Mouse (Mus musculus) heart, adult 2 months (tissue): Measurements from ENCODE around the gene Ranbp3. TPM values are rescaled to one million over a fixed set of nuclear protein-coding genes. Genes with fewer than 3 reads are reported as not detected.
"Not testable (repeated sequence)": the region's sequence is repeated elsewhere in the genome, so short reads cannot be mapped to it uniquely, and the experiment has no call there.

Source experiments
- DNase-seq, 2 experiments: peaks; one replicate each; pipeline ENCODE4 v3.0.0; 2021
- H3K27ac ChIP-seq: fragments of 200-600 bp; 2 replicates; pipeline ENCODE4 v1.8.1; 2022
- H3K27me3 ChIP-seq: fragments of 200-500 bp; 2 replicates; pipeline ENCODE4 v1.6.1; 2012; ENCODE audit warnings: mild to moderate bottlenecking, low read length, inconsistent platforms, mixed read lengths; ENCODE audit not compliant: control insufficient read depth, insufficient read depth
- H3K36me3 ChIP-seq: fragments of 200-500 bp; 2 replicates; pipeline ENCODE4 v1.6.1; 2012; ENCODE audit warnings: low read length, inconsistent platforms; ENCODE audit not compliant: control insufficient read depth, insufficient read depth
- H3K4me1 ChIP-seq: fragments of 200-500 bp; 2 replicates; pipeline ENCODE4 v1.6.1; 2011; ENCODE audit warnings: low read length; ENCODE audit not compliant: control insufficient read depth, insufficient read depth
- H3K4me3 ChIP-seq: fragments of 200-600 bp; 2 replicates; pipeline ENCODE4 v1.8.1; 2022
- H3K79me2 ChIP-seq: fragments of 200-500 bp; replicated peaks from 2 replicates; pipeline ENCODE4 v1.6.1; 2012; ENCODE audit warnings: mild to moderate bottlenecking, inconsistent platforms, low read length, moderate library complexity, mixed read lengths; ENCODE audit not compliant: control insufficient read depth, insufficient read depth
- H3K9ac ChIP-seq: fragments of 200-500 bp; 2 replicates; pipeline ENCODE4 v1.6.1; 2012; ENCODE audit warnings: low read depth, mild to moderate bottlenecking, control low read depth, inconsistent platforms, low read length, mixed read lengths
- CTCF ChIP-seq: fragments of 200-600 bp; IDR thresholded peaks from 2 replicates; pipeline ENCODE4 v1.8.1; 2022; ENCODE audit warnings: antibody characterized with exemption, mild to moderate bottlenecking, moderate library complexity
- EP300 ChIP-seq: fragments of 200-500 bp; IDR thresholded peaks from 2 replicates; pipeline ENCODE4 v1.6.1; 2011; ENCODE audit warnings: low read depth, low read length, control low read depth; ENCODE audit not compliant: insufficient read depth
- POLR2A ChIP-seq: fragments of 200-500 bp; IDR thresholded peaks from 2 replicates; pipeline ENCODE4 v1.6.1; 2011; ENCODE audit warnings: mild to moderate bottlenecking, low read depth, low read length, control low read depth; ENCODE audit not compliant: insufficient read depth
- WGBS: fragments of 180-500 bp; shearing (Covaris S2); methylation state at CpG from one replicate; pipeline ENCODE4 v1.1.7; 2018; 5-methylcytosine and 5-hydroxymethylcytosine counted together
- intact Hi-C: fragments of 180-260 bp; cut with DNase I; formaldehyde crosslinking; loops from one replicate; pipeline ENCODE4 v1.15.1; 2025
- long read RNA-seq: library from polyadenylated mRNA; stranded (forward); transcript quantifications from one replicate; pipeline ENCODE4 v2.0.0, GENCODE M21; 2021
- polyA plus RNA-seq: library from polyadenylated mRNA; depleted of rRNA; stranded (reverse); fragments of >200 nt; gene quantifications from 2 replicates; pipeline ENCODE4 v1.2.3, GENCODE M21; 2012; rRNA removed
- total RNA-seq, 2 experiments: library from RNA; stranded (reverse); gene quantifications; 2 replicates each; pipeline ENCODE4 v1.2.3; 2021

Ranbp3 gene
- total RNA-seq (10 to 100 TPM; 37.6 to 37.7 TPM), polyA plus RNA-seq (40.6 and 44.5 TPM in 2 replicates)
- long read RNA-seq, transcript Ranbp3-201 (16 exons, 2,373 nt) = major isoform, 34 of 48 reads
- long read RNA-seq, transcript Ranbp3-206 (17 exons, 2,567 nt) = minor isoform, 8 of 48 reads
- long read RNA-seq, partial matches to known transcripts = 2 of 48 reads
- long read RNA-seq, other reads (novel, unspliced or antisense) = 4 of 48 reads

- TF ChIP-seq CTCF = no peak
- peak; percentile 95 for TF ChIP-seq POLR2A
- 0 out of 2 replicates have a peak, but pooled peaks have one; percentile 43 for TF ChIP-seq EP300
Observed at GRCm38 (mm10) chr17:56672941-56673646, at the start of gene Ranbp3. Ranbp3 (plus strand) TSS chr17:56673294.

GRCm38 (mm10) chr17:56625495-56625894, 47.6 kb upstream of the Ranbp3 start:
- no peaks in the 10 kb centered on the region for H3K36me3 ChIP-seq
- H3K4me3 ChIP-seq = no peak overlapping the region
- H3K4me1 ChIP-seq = peaks cover 4% of the 10 kb centered on the region
- WGBS = 43% methylated on average over 3 of the region's 3 CpGs
- H3K9ac ChIP-seq = no peak overlapping the region
- intact Hi-C loops = loop anchor here (5.0 kb wide), 3 partner anchors 43 to 137 kb away; partner anchors contain the start of genes Dus3l, Ndufa11, Safb and Safb2
- no peak for DNase-seq
- TF ChIP-seq CTCF (no peak), POLR2A (no peak), EP300 (no peak)
- H3K27ac ChIP-seq = no peak overlapping the region
- H3K79me2 ChIP-seq = no peaks in the 10 kb centered on the region
- no peaks in the 10 kb centered on the region for H3K27me3 ChIP-seq

More at GRCm38 (mm10) chr17:56672941-56673646, at the start of gene Ranbp3:
- Histone ChIP-seq H3K27me3 (no peaks in the 10 kb centered on the region), H3K4me3 (peak within 1 kb of the TSS; percentile 88), H3K4me1 (peaks cover 8% of the 10 kb centered on the region), H3K79me2 (peaks cover 14% of the 10 kb centered on the region), H3K9ac (peak within 1 kb of the TSS; percentile 98), H3K36me3 (0 out of 2 replicates have a peak, but pooled peaks cover 2% of the 10 kb centered on the region), H3K27ac (peak within 1 kb of the TSS; percentile 94)
- WGBS = 1% methylated on average over 52 of the region's 66 CpGs
- DNase-seq = peak; percentile 99 to 100
- intact Hi-C loops = loop anchor here (2.0 to 5.0 kb wide), 3 partner anchors 44 to 89 kb away; partner anchors contain the start of genes Dus3l, Lonp1 and Ndufa11

GRCm38 (mm10) chr17:56626260-56626659, 46.8 kb upstream of the Ranbp3 start:
- H3K27ac ChIP-seq = peak overlapping the region; percentile 77
- peak overlapping the region; percentile 82 for H3K9ac ChIP-seq
- H3K79me2 ChIP-seq = no peaks in the 10 kb centered on the region
- peak overlapping the region; percentile 86 for H3K4me3 ChIP-seq
- peaks cover 4% of the 10 kb centered on the region for H3K4me1 ChIP-seq
- intact Hi-C loops = loop anchor here (2.0 to 5.0 kb wide), 4 partner anchors 44 to 136 kb away; partner anchors contain the start of genes Dus3l, Ndufa11, Ranbp3 and Safb
- no peaks in the 10 kb centered on the region for H3K27me3 ChIP-seq
- no peaks in the 10 kb centered on the region for H3K36me3 ChIP-seq
- WGBS = under 1% methylated on average over 23 of the region's 32 CpGs
- DNase-seq = no peak
- TF ChIP-seq EP300 = no peak
- no peak for TF ChIP-seq CTCF
- no peak for TF ChIP-seq POLR2A

DNA sequence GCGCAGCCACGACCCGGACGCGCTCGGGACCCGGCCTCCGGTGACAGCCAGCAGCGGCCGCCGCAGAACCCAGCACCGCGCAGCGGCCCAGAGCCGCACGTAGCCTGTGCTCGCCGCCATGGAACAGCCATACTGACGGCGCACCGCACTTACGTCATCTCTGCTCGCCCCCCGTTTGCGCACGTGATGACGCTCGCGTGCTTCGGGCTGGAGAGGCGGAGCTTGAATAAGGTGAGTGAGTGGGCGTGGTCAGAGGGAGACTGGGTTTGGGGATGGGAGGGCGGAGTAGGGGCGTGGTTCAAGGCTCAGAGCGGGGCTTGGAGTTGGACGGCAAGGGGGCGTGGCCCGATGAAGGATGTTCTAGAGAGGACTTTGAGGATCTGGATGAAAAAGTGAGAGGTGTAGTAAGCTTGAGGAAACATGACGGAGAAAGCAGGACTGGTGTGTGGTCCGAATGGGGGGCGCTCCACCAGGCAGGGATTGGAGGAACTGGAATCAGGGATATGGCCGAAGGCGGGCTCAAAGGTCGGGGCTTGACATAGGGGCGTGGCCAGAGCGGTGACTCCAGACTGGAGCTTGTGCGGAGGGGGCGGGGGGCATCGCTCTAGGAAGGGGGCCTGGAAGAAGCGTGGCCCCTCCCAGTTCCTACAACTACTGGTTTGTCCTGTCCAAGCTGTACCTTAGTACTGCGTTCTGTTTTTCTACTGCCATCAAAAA, 46.2 kb upstream of the Ranbp3 start, which contains the start of gene Lonp1:
Lonp1 (minus strand) TSS at position 134 of the 717 bp plus-strand sequence.
- peak; percentile 94 to 95 for DNase-seq
- no peaks in the 10 kb centered on the region for H3K79me2 ChIP-seq
- H3K9ac ChIP-seq = peak within 1 kb of the TSS; percentile 82
- peak within 1 kb of the TSS; percentile 77 for H3K27ac ChIP-seq
- WGBS = under 1% methylated on average over 50 of the region's 51 CpGs
- H3K4me1 ChIP-seq = peaks cover 4% of the 10 kb centered on the region
- H3K4me3 ChIP-seq = peak within 1 kb of the TSS; percentile 86
- intact Hi-C loops = loop anchor here (2.0 to 5.0 kb wide), 4 partner anchors 45 to 135 kb away; partner anchors contain the start of genes Dus3l, Ndufa11, Ranbp3 and Safb
- H3K27me3 ChIP-seq = no peaks in the 10 kb centered on the region
- H3K36me3 ChIP-seq = no peaks in the 10 kb centered on the region
- TF ChIP-seq EP300 = peak; percentile 64; the same call in 1 of the 2 replicates
- TF ChIP-seq POLR2A = peak; percentile 83
- no peak for TF ChIP-seq CTCF

- Histone ChIP-seq H3K4me3 (peak within 1 kb of the TSS; percentile 86), H3K27me3 (no peaks in the 10 kb centered on the region), H3K27ac (peak within 1 kb of the TSS; percentile 26; the same call in 1 of the 2 replicates), H3K4me1 (peaks cover 4% of the 10 kb centered on the region), H3K79me2 (no peaks in the 10 kb centered on the region), H3K9ac (no peak within 1 kb of the TSS), H3K36me3 (no peaks in the 10 kb centered on the region)
- WGBS = 16% methylated on average over 26 of the region's 26 CpGs
- TF ChIP-seq POLR2A = no peak
- DNase-seq = peak in 1 of 2 experiments; percentile 33
- intact Hi-C loops = loop anchor here (2.0 to 5.0 kb wide), 4 partner anchors 45 to 135 kb away; partner anchors contain the start of genes Dus3l, Ndufa11, Ranbp3 and Safb
Observed at GRCm38 (mm10) chr17:56627530-56628277, 45.4 kb upstream of the Ranbp3 start, which contains the start of gene Catsperd. Catsperd (plus strand) TSS chr17:56628143.

DNA sequence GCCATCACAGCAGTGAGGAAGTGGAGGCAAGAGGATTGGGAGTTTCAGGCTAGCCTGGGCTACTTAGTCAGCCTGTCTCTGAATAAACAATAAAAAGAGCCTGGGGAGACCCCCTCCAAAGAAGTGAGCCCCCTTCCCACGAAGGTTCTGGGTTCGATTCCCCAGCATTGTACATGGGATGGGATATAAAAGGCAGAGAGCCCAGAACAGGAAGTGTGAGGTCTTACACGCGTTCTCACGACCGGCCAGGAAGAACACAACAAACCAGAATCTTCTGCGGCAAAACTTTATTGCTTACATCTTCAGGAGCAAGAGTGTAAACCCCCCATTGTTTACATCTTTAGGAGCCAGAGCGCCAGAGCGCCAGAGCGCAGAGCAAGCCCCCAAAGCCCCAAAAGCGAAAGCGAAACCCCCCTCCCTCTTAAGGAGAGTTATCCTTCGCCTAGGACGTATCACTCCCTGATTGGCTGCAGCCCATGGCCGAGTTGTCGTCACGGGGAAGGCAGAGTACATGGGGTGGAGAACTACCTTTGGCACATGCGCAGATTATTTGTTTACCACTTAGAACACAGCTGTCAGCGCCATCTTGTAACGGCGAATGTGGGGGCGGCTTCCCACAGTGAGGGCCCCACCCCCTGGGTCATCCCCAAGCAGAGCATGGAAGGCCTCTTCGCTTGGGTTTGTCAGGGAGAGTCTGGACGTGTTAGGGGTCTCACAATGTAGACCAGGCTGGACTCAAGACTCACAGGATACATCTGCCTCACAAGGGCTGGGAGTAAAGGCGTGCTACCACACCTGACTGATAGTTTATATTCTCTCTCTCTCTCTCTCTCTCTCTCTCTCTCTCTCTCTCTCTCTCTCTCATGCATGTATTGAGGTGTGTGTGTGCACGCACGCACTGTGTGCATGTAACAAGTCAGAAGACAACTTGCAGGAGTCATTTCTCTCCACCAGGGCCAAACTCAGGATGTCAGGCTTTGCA, 43.0 kb upstream of the Ranbp3 start:
- not testable (repeated sequence) for H3K9ac ChIP-seq, DNase-seq, H3K79me2 ChIP-seq, H3K36me3 ChIP-seq, H3K27ac ChIP-seq, H3K4me1 ChIP-seq, H3K4me3 ChIP-seq, H3K27me3 ChIP-seq
- intact Hi-C loops = loop anchor here (5.0 kb wide), 3 partner anchors 48 to 132 kb away; partner anchors contain the start of genes Dus3l, Ndufa11, Safb and Safb2
- 77% methylated on average over 27 of the region's 27 CpGs for WGBS
